Mouse (Mus musculus) bone marrow macrophage, adult 2 months (primary cell): ENCODE results near the gene Golm1.

Experiments
- CTCF ChIP-seq: IDR thresholded peaks from 2 replicates; pipeline ENCODE4 v1.5.1; 2012; ENCODE audit warnings: low read depth, mild to moderate bottlenecking, low read length, moderate library complexity
- POLR2A ChIP-seq: IDR thresholded peaks from 2 replicates; pipeline ENCODE4 v1.6.1; 2012; ENCODE audit warnings: mild to moderate bottlenecking, low read depth, low read length, borderline replicate concordance

- TF ChIP-seq CTCF (no peak), POLR2A (no peak)
Measured at GRCm38 (mm10) chr13:59672248-59672647, 3.4 kb downstream of the Golm1 start.
